In the genomic region with DNA sequence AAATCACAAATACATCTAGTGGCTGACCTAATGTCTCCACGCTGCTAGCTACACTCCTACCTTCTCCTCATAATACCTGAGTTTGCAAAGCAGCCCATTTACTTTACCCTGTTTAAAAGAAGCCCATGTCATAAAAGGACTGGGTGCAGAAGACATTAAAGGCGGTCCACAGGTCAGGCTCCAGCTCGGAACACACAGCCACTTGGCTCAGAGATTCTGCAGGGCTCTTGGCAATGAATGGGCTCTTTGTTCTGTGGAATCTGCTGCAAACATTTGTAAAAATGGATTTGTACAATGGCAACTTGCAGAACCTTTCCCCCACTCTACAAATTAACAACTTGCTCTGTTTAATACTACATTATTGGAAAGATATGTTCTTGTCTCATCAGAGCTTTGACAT, we compare ENCODE assay signal across 22 mouse cellular contexts. TPM values are rescaled to one million over a fixed set of nuclear protein-coding genes. Genes with fewer than 3 reads are reported as not detected.
A peak's percentile ranks its signal among the peaks of the same experiment; 100 is the strongest.
DNase-seq lines count a peak whose midpoint lies in the region; ATAC-seq and TF ChIP-seq lines count a peak whose summit lies in the region.
"Had no signal": no experiment of that assay in that cellular context is flagged by ENCODE, and none has a peak within 500 bp of the region (broad histone marks: within the 10 kb centered on the region; RNA-seq: fewer than 3 reads in every experiment).

No protein-coding gene starts in this region.

- no peak overlapping the region for H3K4me3 ChIP-seq in lung, embryonic 14.5 days (ENCODE audit: low read depth, low read length)
- no peak overlapping the region for H3K4me3 ChIP-seq in intestine, embryonic 15.5 days (replicated peaks)
- no peak overlapping the region for H3K4me3 ChIP-seq in limb, embryonic 12.5 days (replicated peaks)
- H3K4me3 ChIP-seq: forebrain, embryonic 12.5 days; hindbrain, embryonic 15.5 days; layer of hippocampus, adult 2 months; midbrain, embryonic 12.5 days; neural tube, embryonic 15.5 days had no signal

- no peak overlapping the region for H3K4me2 ChIP-seq in lung, embryonic 14.5 days
- H3K4me2 ChIP-seq in intestine, embryonic 15.5 days (replicated peaks): no peak overlapping the region
- no peak overlapping the region for H3K4me2 ChIP-seq in limb, embryonic 12.5 days
- H3K4me2 ChIP-seq: forebrain, embryonic 12.5 days; heart, embryonic 11.5 days; hindbrain, embryonic 15.5 days; midbrain, embryonic 12.5 days; neural tube, embryonic 15.5 days had no signal

- no peaks in the 10 kb centered on the region for H3K9me3 ChIP-seq in lung, embryonic 14.5 days (ENCODE audit: low read depth, low read length)
- no peaks in the 10 kb centered on the region for H3K9me3 ChIP-seq in intestine, embryonic 15.5 days
- no peaks in the 10 kb centered on the region for H3K9me3 ChIP-seq in limb, embryonic 12.5 days
- H3K9me3 ChIP-seq: forebrain, embryonic 12.5 days; hindbrain, embryonic 15.5 days; midbrain, embryonic 12.5 days; neural tube, embryonic 15.5 days had no signal

- peak; percentile 50 for DNase-seq in lung, embryonic 14.5 days
- DNase-seq in lung, postnatal 4 days: no peak
- no peak for DNase-seq in cerebellum, postnatal 14 days
- no peak for DNase-seq in frontal cortex, postnatal 10 days (ENCODE audit: low spot score in 2 of 2)
- no peak for DNase-seq in thymus, postnatal 0 days (ENCODE audit: low spot score)
- DNase-seq: adrenal gland, postnatal 14 days; cerebellum, adult 11-12 months; cerebellum, postnatal 25 days; heart, postnatal 14 days; kidney, adult 18-20 months; kidney, postnatal 10 days; layer of hippocampus, postnatal 36 days; liver, postnatal 0 days had no signal

- ATAC-seq in lung, embryonic 14.5 days (ENCODE audit: insufficient read depth): peak; percentile 62; the same call in 1 of the 2 replicates
- ATAC-seq in intestine, embryonic 15.5 days: peak; percentile 60
- no peak for ATAC-seq in limb, embryonic 12.5 days (ENCODE audit: insufficient number of reproducible peaks, insufficient read depth, low FRiP score, low TSS enrichment, low read depth)
- ATAC-seq: liver, postnatal 0 days had no signal

- H3K4me1 ChIP-seq in lung, embryonic 14.5 days (ENCODE audit: insufficient read depth): no peaks in the 10 kb centered on the region; the same call in none of the 2 replicates
- no peaks in the 10 kb centered on the region for H3K4me1 ChIP-seq in intestine, embryonic 15.5 days (replicated peaks)
- peaks cover 22% of the 10 kb centered on the region for H3K4me1 ChIP-seq in limb, embryonic 12.5 days (replicated peaks)
- H3K4me1 ChIP-seq: hindbrain, embryonic 15.5 days; neural tube, embryonic 15.5 days had no signal

- H3K9ac ChIP-seq in lung, embryonic 14.5 days: no peak overlapping the region
- H3K9ac ChIP-seq in intestine, embryonic 15.5 days: no peak overlapping the region
- H3K9ac ChIP-seq in limb, embryonic 12.5 days (replicated peaks): no peak overlapping the region
- H3K9ac ChIP-seq: forebrain, embryonic 12.5 days; hindbrain, embryonic 15.5 days; liver, postnatal 0 days; midbrain, embryonic 12.5 days; neural tube, embryonic 15.5 days had no signal

- H3K36me3 ChIP-seq in lung, embryonic 14.5 days (ENCODE audit: insufficient read depth): no peaks in the 10 kb centered on the region
- H3K36me3 ChIP-seq in intestine, embryonic 15.5 days: no peaks in the 10 kb centered on the region
- no peaks in the 10 kb centered on the region for H3K36me3 ChIP-seq in limb, embryonic 12.5 days
- H3K36me3 ChIP-seq: forebrain, embryonic 12.5 days; hindbrain, embryonic 15.5 days; midbrain, embryonic 12.5 days had no signal

- no peaks in the 10 kb centered on the region for H3K27me3 ChIP-seq in lung, embryonic 14.5 days (ENCODE audit: insufficient read depth, low read length)
- no peaks in the 10 kb centered on the region for H3K27me3 ChIP-seq in intestine, embryonic 15.5 days (replicated peaks)
- H3K27me3 ChIP-seq in limb, embryonic 12.5 days: no peaks in the 10 kb centered on the region
- H3K27me3 ChIP-seq: hindbrain, embryonic 15.5 days; midbrain, embryonic 12.5 days; neural tube, embryonic 15.5 days had no signal

- TF ChIP-seq CTCF in lung, embryonic 14.5 days (IDR thresholded peaks at IDR 0.05; ENCODE audit: low read depth): no peak

- 53% methylated on average over 3 of the region's 3 CpGs for WGBS in lung, embryonic 14.5 days
- 44% methylated on average over 3 of the region's 3 CpGs for WGBS in intestine, embryonic 15.5 days
- 62% methylated on average over 3 of the region's 3 CpGs for WGBS in limb, embryonic 12.5 days

- H3K27ac ChIP-seq in lung, embryonic 14.5 days (ENCODE audit: low read depth): peak overlapping the region; percentile 79
- H3K27ac ChIP-seq in intestine, embryonic 15.5 days: no peak overlapping the region
- peak overlapping the region; percentile 70 for H3K27ac ChIP-seq in limb, embryonic 12.5 days
- H3K27ac ChIP-seq: forebrain, embryonic 12.5 days; hindbrain, embryonic 15.5 days; layer of hippocampus, adult 2 months; midbrain, embryonic 12.5 days; neural tube, embryonic 15.5 days had no signal

RNA-seq across cellular contexts. Expression of a gene that starts 11.1 kb away (rescaled TPM):
- polyA plus RNA-seq in lung, embryonic 14.5 days (2014; fragmentation: Nextera tagmentation; extraction: Ambion mirVana): 0.14 and 0.29 TPM in 2 replicates
- polyA plus RNA-seq in intestine, embryonic 15.5 days (2015; fragmentation: Nextera tagmentation; extraction: Ambion mirVana): 0.05 and 1.1 TPM in 2 replicates
- polyA plus RNA-seq in limb, embryonic 12.5 days (2016; fragmentation: Nextera tagmentation; extraction: Ambion mirVana): 0.12 and 0.14 TPM in 2 replicates
- 0.04 TPM in 1 of 2 replicates, not detected in the other for polyA plus RNA-seq in thymus, postnatal 0 days (2015; fragmentation: Nextera tagmentation; extraction: Ambion mirVana)
- polyA plus RNA-seq: heart, embryonic 11.5 days; hindbrain, embryonic 15.5 days; liver, adult 2 months; liver, postnatal 0 days had no signal
